Mouse (Mus musculus) ES-Bruce4 (cell line): ENCODE data around the gene Dot1l. TPM values are rescaled to one million over a fixed set of nuclear protein-coding genes. Genes with fewer than 3 reads are reported as not detected.

Experiments used
- H3K27ac ChIP-seq: 2 replicates; pipeline ENCODE4 v1.5.1; 2012; ENCODE audit warnings: low read length, inconsistent platforms; ENCODE audit not compliant: insufficient read depth
- H3K27me3 ChIP-seq: 2 replicates; pipeline ENCODE4 v1.6.1; 2012; ENCODE audit warnings: mild to moderate bottlenecking, low read length, inconsistent platforms; ENCODE audit not compliant: control insufficient read depth, poor library complexity, insufficient read depth, severe bottlenecking
- H3K36me3 ChIP-seq: 2 replicates; pipeline ENCODE4 v1.6.1; 2012; ENCODE audit warnings: inconsistent platforms, mild to moderate bottlenecking, low read length, moderate library complexity; ENCODE audit not compliant: control insufficient read depth, poor library complexity, insufficient read depth, severe bottlenecking
- H3K4me1 ChIP-seq: one replicate; pipeline ENCODE4 v1.8.1; 2011; ENCODE audit warnings: low read length; ENCODE audit not compliant: control insufficient read depth, insufficient read depth
- H3K4me3 ChIP-seq: 2 replicates; pipeline ENCODE4 v1.5.1; 2011; ENCODE audit warnings: low read depth, mild to moderate bottlenecking, low read length
- H3K9ac ChIP-seq: 2 replicates; pipeline ENCODE4 v1.6.1; 2012; ENCODE audit warnings: low read depth, mild to moderate bottlenecking, inconsistent platforms; ENCODE audit not compliant: poor library complexity, severe bottlenecking
- H3K9me3 ChIP-seq: replicated peaks from 2 replicates; pipeline ENCODE4 v1.6.1; 2012; ENCODE audit warnings: mild to moderate bottlenecking, low read length, inconsistent platforms; ENCODE audit not compliant: control insufficient read depth, poor library complexity, insufficient read depth, severe bottlenecking
- CTCF ChIP-seq: IDR thresholded peaks from one replicate; pipeline ENCODE4 v1.8.1; 2011; ENCODE audit warnings: low read depth, low read length
- EP300 ChIP-seq: IDR thresholded peaks from 2 replicates; pipeline ENCODE4 v1.6.1; 2011; ENCODE audit warnings: low read depth, low read length; ENCODE audit not compliant: insufficient read depth
- POLR2A ChIP-seq: IDR thresholded peaks from one replicate; pipeline ENCODE4 v1.8.1; 2011; ENCODE audit warnings: low read length; ENCODE audit not compliant: insufficient read depth
- polyA plus RNA-seq: library from polyadenylated mRNA; stranded (reverse); fragments of >200 nt; gene quantifications from 2 replicates; pipeline ENCODE4 v1.2.4, GENCODE M21; 2011; ENCODE audit warnings: low read depth; ENCODE audit not compliant: missing spikeins, insufficient read depth, insufficient read length

Dot1l gene
- polyA plus RNA-seq, 1 experiment: 42.6 TPM

GRCm38 (mm10) chr10:80736731-80737130 is 18.3 kb upstream of the Dot1l start:
- TF ChIP-seq EP300 (no peak), POLR2A (no peak), CTCF (no peak)
- Histone ChIP-seq H3K4me1 (no peaks in the 10 kb centered on the region), H3K27ac (no peak overlapping the region), H3K27me3 (no peaks in the 10 kb centered on the region), H3K4me3 (no peak overlapping the region), H3K9me3 (no peaks in the 10 kb centered on the region), H3K9ac (no peak overlapping the region), H3K36me3 (peaks cover 9% of the 10 kb centered on the region)

- Histone ChIP-seq H3K36me3 (peaks cover 9% of the 10 kb centered on the region), H3K4me3 (no peak overlapping the region), H3K27ac (no peak overlapping the region), H3K27me3 (no peaks in the 10 kb centered on the region), H3K4me1 (no peaks in the 10 kb centered on the region), H3K9me3 (no peaks in the 10 kb centered on the region), H3K9ac (no peak overlapping the region)
- no peak for TF ChIP-seq CTCF
- no peak for TF ChIP-seq EP300
- TF ChIP-seq POLR2A: no peak
Observed at GRCm38 (mm10) chr10:80738657-80739056, 16.3 kb upstream of the Dot1l start.

GRCm38 (mm10) chr10:80741146-80741545 is 13.9 kb upstream of the Dot1l start:
- Histone ChIP-seq H3K9me3 (no peaks in the 10 kb centered on the region), H3K27me3 (no peaks in the 10 kb centered on the region), H3K9ac (peak overlapping the region; percentile 84), H3K4me3 (peak overlapping the region; percentile 87), H3K36me3 (no peaks in the 10 kb centered on the region), H3K4me1 (no peaks in the 10 kb centered on the region), H3K27ac (no peak overlapping the region)
- TF ChIP-seq EP300 (no peak), POLR2A (no peak), CTCF (no peak)

GRCm38 (mm10) chr10:80741634-80742179 is 13.3 kb upstream of the Dot1l start:
- Histone ChIP-seq H3K4me3 (peak overlapping the region; percentile 87), H3K9ac (peak overlapping the region; percentile 84), H3K27me3 (no peaks in the 10 kb centered on the region), H3K9me3 (no peaks in the 10 kb centered on the region), H3K36me3 (no peaks in the 10 kb centered on the region), H3K27ac (no peak overlapping the region), H3K4me1 (no peaks in the 10 kb centered on the region)
- TF ChIP-seq CTCF (no peak), POLR2A (no peak), EP300 (no peak)

- no peaks in the 10 kb centered on the region for H3K9me3 ChIP-seq
- H3K27ac ChIP-seq: no peak within 1 kb of the TSS
- TF ChIP-seq EP300 (no peak), CTCF (no peak), POLR2A (no peak)
- no peaks in the 10 kb centered on the region for H3K4me1 ChIP-seq
- peak within 1 kb of the TSS; percentile 84 for H3K9ac ChIP-seq
- no peaks in the 10 kb centered on the region for H3K36me3 ChIP-seq
- no peaks in the 10 kb centered on the region for H3K27me3 ChIP-seq
- H3K4me3 ChIP-seq: peak within 1 kb of the TSS; percentile 87
Observed at GRCm38 (mm10) chr10:80742180-80742978, 12.6 kb upstream of the Dot1l start, which contains the start of gene Ap3d1. TSS of gene Ap3d1 (minus strand) at chr10:80742264.

- Histone ChIP-seq H3K36me3 (no peaks in the 10 kb centered on the region), H3K4me3 (peak overlapping the region; percentile 12; the same call in 1 of the 2 replicates), H3K27ac (no peak overlapping the region), H3K27me3 (no peaks in the 10 kb centered on the region), H3K9me3 (no peaks in the 10 kb centered on the region), H3K9ac (no peak overlapping the region), H3K4me1 (no peaks in the 10 kb centered on the region)
- TF ChIP-seq CTCF (no peak), POLR2A (peak; percentile 41)
Observed at GRCm38 (mm10) chr10:80744262-80744661, 10.7 kb upstream of the Dot1l start.
